Mouse (Mus musculus) midbrain, postnatal 0 days (tissue): Measurements from ENCODE around the gene Shisa8. TPM values are rescaled to one million over a fixed set of nuclear protein-coding genes. Genes with fewer than 3 reads are reported as not detected.

Experiments used
- ATAC-seq: fragments of 200-750 bp; cut with Nextera tagmentation; 2 replicates; pipeline ENCODE4 v1.8.0; 2017; ENCODE audit warnings: moderate number of reproducible peaks, mild to moderate bottlenecking, moderate TSS enrichment, moderate library complexity; ENCODE audit not compliant: low FRiP score
- DNase-seq: peaks from one replicate; pipeline ENCODE4 v3.0.0-alpha.2; 2015; ENCODE audit warnings: low spot score
- H3K27ac ChIP-seq: fragments of 300-500 bp; sonication (generic); 2 replicates; pipeline ENCODE4 v1.5.1; 2014; ENCODE audit warnings: low read depth, mild to moderate bottlenecking, low read length, mixed read lengths
- H3K27me3 ChIP-seq: fragments of 300-500 bp; sonication (generic); 2 replicates; pipeline ENCODE4 v1.6.1; 2014; ENCODE audit warnings: low read length, control low read depth, mixed read lengths; ENCODE audit not compliant: insufficient read depth
- H3K36me3 ChIP-seq: fragments of 300-500 bp; sonication (generic); 2 replicates; pipeline ENCODE4 v1.6.1; 2014; ENCODE audit warnings: low read length, control low read depth, mixed read lengths; ENCODE audit not compliant: insufficient read depth
- H3K4me1 ChIP-seq: fragments of 300-500 bp; sonication (generic); 2 replicates; pipeline ENCODE4 v1.6.1; 2014; ENCODE audit warnings: mild to moderate bottlenecking, control low read depth, antibody characterized with exemption, low read length, mixed read lengths; ENCODE audit not compliant: insufficient read depth
- H3K4me2 ChIP-seq: fragments of 300-500 bp; sonication (generic); 2 replicates; pipeline ENCODE4 v1.6.1; 2014; ENCODE audit warnings: low read depth, mild to moderate bottlenecking, low read length, mixed read lengths; ENCODE audit not compliant: poor library complexity, severe bottlenecking
- H3K4me3 ChIP-seq: fragments of 300-500 bp; sonication (generic); 2 replicates; pipeline ENCODE4 v1.5.1; 2014; ENCODE audit warnings: low read depth, mild to moderate bottlenecking, low read length, moderate library complexity
- H3K9ac ChIP-seq: fragments of 300-500 bp; sonication (generic); replicated peaks from 2 replicates; pipeline ENCODE4 v1.6.1; 2014; ENCODE audit warnings: mild to moderate bottlenecking, low read length, moderate library complexity, mixed read lengths; ENCODE audit not compliant: poor library complexity, severe bottlenecking
- H3K9me3 ChIP-seq: fragments of 300-500 bp; sonication (generic); 2 replicates; pipeline ENCODE4 v1.6.1; 2016; ENCODE audit warnings: low read length, control low read depth
- CTCF ChIP-seq: IDR thresholded peaks from 2 replicates; pipeline ENCODE4 v1.5.1; 2016; ENCODE audit warnings: antibody characterized with exemption, mild to moderate bottlenecking
- WGBS: fragments of 180-500 bp; shearing (Covaris S2); extraction: QIAGEN DNeasy Blood & Tissue Kit; methylation state at CpG from one replicate; pipeline ENCODE4 v1.1.7; 2014; 5-methylcytosine and 5-hydroxymethylcytosine counted together
- polyA plus RNA-seq: library from polyadenylated mRNA; unstranded; fragments of >200 nt; fragmentation: Nextera tagmentation; extraction: Ambion mirVana; gene quantifications from 2 replicates; pipeline ENCODE4 v1.2.1, GENCODE M21; 2015
- total RNA-seq: library from RNA; depleted of rRNA; stranded (reverse); fragments of >200 nt; gene quantifications from 2 replicates; pipeline ENCODE4 v1.2.3, GENCODE M21; 2014

Gene Shisa8
- total and polyA plus RNA-seq, 2 experiments from 2014 or later, result 1.6 to 7.6 TPM

GRCm38 (mm10) chr15:82220003-82220675, 7.5 kb upstream of the Shisa8 start:
- 59% methylated on average over 11 of the region's 12 CpGs for WGBS
- H3K4me3 ChIP-seq, result no peak overlapping the region

GRCm38 (mm10) chr15:82218778-82219666, 6.4 kb upstream of the Shisa8 start:
- no peak for DNase-seq
- peaks cover 22% of the 10 kb centered on the region for H3K27me3 ChIP-seq
- no peaks in the 10 kb centered on the region for H3K9me3 ChIP-seq
- H3K36me3 ChIP-seq, result no peaks in the 10 kb centered on the region
- ATAC-seq, result no peak
- H3K27ac ChIP-seq, result no peak overlapping the region
- no peak overlapping the region for H3K9ac ChIP-seq
- no peak for TF ChIP-seq CTCF
- peaks cover 3% of the 10 kb centered on the region; the same call in 1 of the 2 replicates for H3K4me1 ChIP-seq
- H3K4me2 ChIP-seq, result no peak overlapping the region
- no peak overlapping the region for H3K4me3 ChIP-seq
- 82% methylated on average over 26 of the region's 26 CpGs for WGBS

More at GRCm38 (mm10) chr15:82220003-82220675, 7.5 kb upstream of the Shisa8 start:
- ATAC-seq (no peak), DNase-seq (no peak)
- no peak for TF ChIP-seq CTCF
- H3K4me1 ChIP-seq, result peaks cover 5% of the 10 kb centered on the region; the same call in 1 of the 2 replicates
- no peaks in the 10 kb centered on the region for H3K36me3 ChIP-seq
- no peak overlapping the region for H3K4me2 ChIP-seq
- peaks cover 15% of the 10 kb centered on the region for H3K27me3 ChIP-seq
- H3K27ac ChIP-seq, result no peak overlapping the region
- no peak overlapping the region for H3K9ac ChIP-seq
- H3K9me3 ChIP-seq, result no peaks in the 10 kb centered on the region

- H3K27me3 ChIP-seq, result peaks cover 22% of the 10 kb centered on the region
Observed at GRCm38 (mm10) chr15:82217980-82218379, 5.4 kb upstream of the Shisa8 start.

GRCm38 (mm10) chr15:82217039-82217438, 4.4 kb upstream of the Shisa8 start:
- Histone ChIP-seq H3K9ac (no peak overlapping the region), H3K4me1 (peaks cover 3% of the 10 kb centered on the region; the same call in 1 of the 2 replicates), H3K36me3 (no peaks in the 10 kb centered on the region), H3K9me3 (no peaks in the 10 kb centered on the region), H3K4me2 (no peak overlapping the region), H3K27ac (no peak overlapping the region), H3K27me3 (peaks cover 26% of the 10 kb centered on the region), H3K4me3 (no peak overlapping the region)
- TF ChIP-seq CTCF, result no peak
- DNase-seq (no peak), ATAC-seq (no peak)
- WGBS, result 20% methylated on average over 7 of the region's 7 CpGs

More at GRCm38 (mm10) chr15:82217980-82218379, 5.4 kb upstream of the Shisa8 start:
- H3K27ac ChIP-seq, result no peak overlapping the region
- WGBS, result 35% methylated on average over 9 of the region's 9 CpGs
- ATAC-seq, result no peak
- no peak overlapping the region for H3K9ac ChIP-seq
- H3K4me1 ChIP-seq, result peaks cover 3% of the 10 kb centered on the region; the same call in 1 of the 2 replicates
- H3K4me3 ChIP-seq, result no peak overlapping the region
- TF ChIP-seq CTCF, result no peak
- DNase-seq, result no peak
- H3K4me2 ChIP-seq, result no peak overlapping the region
- H3K9me3 ChIP-seq, result no peaks in the 10 kb centered on the region
- H3K36me3 ChIP-seq, result no peaks in the 10 kb centered on the region

GRCm38 (mm10) chr15:82216142-82216827, 3.7 kb upstream of the Shisa8 start:
- Histone ChIP-seq H3K36me3 (no peaks in the 10 kb centered on the region), H3K27ac (no peak overlapping the region), H3K4me3 (no peak overlapping the region), H3K4me2 (no peak overlapping the region), H3K4me1 (peaks cover 3% of the 10 kb centered on the region; the same call in 1 of the 2 replicates), H3K9me3 (no peaks in the 10 kb centered on the region), H3K27me3 (peaks cover 33% of the 10 kb centered on the region), H3K9ac (no peak overlapping the region)
- ATAC-seq (no peak), DNase-seq (no peak)
- TF ChIP-seq CTCF, result no peak
- 42% methylated on average over 20 of the region's 20 CpGs for WGBS
